Mouse (Mus musculus) yolk sac, embryonic 10.5 days (tissue): ENCODE data around the gene Slc31a1.

Experiments
- DNase-seq: peaks from one replicate; pipeline ENCODE4 v3.0.0-alpha.2; 2017; ENCODE audit warnings: low spot score

The Slc31a1 gene

DNA sequence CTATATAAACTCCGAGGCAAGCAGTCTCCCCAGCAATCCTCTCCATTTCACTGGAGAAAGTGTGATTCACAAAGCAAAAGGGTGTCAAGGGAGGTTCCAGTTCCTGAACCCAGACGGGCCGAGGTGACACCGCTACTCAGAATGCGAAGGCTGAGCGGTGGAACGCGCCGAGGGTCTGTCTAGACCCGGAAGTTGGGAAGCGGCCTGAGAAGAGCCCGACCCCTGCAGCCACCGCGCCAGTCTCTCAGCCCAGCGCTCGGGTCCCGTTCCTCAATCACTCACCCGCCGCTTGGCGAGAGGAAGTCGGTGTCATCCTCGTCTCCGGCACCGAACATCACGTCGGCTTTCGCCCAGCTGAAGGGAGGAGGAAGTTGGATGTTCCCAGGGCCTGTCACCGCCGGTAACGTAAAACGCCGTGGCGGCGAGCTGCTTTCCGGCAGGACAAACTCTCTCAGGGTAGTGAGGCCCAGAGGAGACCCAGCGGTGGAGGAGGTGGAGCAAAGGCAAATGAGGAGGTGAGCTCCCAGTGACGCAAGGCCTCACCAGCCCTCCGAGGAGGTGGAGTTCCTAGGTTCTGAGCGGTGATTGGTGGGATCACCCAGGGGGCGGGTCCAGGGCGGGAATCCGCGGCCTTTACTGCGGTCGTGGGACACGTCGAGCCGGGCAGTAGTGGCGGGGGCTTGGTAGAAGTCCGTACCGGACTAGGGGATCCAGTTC, at the start of gene Slc31a1, which contains the start of gene Fkbp15:
Gene Slc31a1 (plus strand): TSS at position 640 of the 717 bp plus-strand sequence.
Gene Fkbp15 (minus strand): TSS at position 461 of the 717 bp plus-strand sequence.
- peak; percentile 100 for DNase-seq

DNA sequence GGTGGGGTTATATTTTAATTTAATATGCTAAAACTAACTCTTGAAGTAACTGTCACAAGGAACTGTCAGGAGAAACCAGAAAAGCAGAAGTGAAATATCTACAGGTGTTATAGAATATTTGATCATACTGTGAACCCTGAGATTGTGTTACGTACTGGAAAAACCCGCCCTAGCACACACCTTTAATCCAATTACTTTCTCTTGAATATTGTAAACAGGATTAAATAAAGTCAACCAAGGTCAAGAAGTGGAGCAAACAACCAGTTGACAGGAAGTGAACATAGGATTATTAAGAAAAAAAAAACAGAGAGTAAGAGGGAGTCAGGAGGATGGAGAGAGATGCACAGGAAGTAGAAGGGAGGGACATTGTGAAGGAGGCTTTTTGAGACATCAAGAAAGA, 47.7 kb upstream of the Slc31a1 start:
- no peak for DNase-seq

DNA sequence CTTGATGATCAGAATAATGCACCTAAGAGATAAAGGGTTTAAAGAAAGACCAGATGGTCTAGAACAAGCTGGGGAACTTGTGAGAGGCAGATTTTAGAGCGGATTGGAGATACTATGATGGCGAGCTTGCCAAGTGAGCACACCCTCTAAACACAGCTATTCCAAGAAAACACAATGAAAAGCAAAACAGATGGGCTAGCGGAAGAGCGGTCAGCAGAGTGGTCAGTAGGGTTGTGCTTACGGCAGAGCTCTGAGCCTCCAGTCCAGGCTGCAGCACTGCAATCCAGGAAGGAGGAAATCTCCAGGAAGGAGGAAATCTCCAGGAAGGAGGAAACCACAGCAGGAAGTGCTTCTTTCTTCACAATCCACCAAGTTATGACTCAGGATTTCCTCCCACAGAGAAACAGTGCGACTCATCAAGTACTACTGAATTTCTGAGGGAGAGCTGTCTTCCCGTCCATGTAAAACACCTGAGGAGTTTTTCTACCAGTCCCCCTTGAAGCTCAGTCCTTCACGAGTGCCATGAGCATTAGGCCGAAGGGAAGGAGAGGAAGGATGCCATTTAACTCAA, 46.8 kb upstream of the Slc31a1 start:
- DNase-seq: no peak

DNA sequence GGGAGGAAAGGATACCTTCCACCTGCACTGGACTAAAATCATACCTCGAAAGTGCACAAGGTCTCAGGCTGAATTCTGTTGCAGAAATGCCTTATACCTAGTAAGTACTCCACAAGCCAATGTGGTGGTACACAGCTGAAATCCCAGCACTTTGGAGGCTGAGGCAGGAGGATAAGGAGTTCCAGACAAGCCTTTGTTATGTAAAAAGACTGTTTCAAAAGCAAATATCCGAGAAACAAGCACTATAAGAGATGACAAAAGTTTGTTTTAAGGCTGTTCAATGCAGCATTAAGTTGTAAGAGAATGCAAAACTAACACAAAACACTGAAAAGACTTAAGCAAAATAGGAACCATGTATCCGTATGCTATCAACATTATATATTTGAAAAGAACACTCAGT, 46.0 kb upstream of the Slc31a1 start:
- no peak for DNase-seq

DNA sequence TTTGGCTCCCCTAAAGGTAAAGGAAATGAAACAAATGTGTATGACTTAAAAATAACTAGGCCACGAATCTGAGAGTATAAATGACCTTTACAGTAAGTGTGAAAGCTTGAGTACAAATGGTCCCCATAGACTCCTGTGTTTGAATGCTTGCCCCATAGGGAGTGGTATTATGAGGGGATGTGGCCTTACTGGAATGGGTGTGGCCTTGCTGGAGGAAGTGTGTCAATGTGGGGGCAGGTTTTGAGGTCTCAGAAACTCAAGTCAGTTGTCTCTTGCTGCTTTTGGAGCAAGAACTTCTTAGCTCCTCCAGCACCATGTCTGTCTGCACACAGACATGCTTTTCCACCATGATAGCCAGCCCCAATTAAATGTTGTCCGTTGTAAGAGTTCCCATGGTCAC, 44.1 kb upstream of the Slc31a1 start:
- DNase-seq: no peak

DNA sequence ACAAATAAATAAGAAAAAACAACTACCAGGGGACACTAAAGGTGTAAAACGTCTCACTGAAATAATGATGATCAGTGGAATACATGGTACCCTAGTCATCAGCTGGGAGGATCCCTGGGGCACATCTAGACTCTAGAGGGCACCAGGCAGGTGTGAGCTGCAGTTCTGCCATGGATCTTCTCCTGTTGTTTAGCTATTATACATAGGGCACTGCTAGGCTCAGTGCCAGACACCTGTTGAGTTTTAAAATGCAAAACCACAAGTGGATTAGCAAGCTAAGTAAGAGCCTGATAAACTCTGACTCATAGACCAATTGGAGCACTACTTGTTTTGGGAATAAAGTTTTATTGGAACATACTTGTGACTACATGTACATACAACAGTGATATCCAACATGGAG, 42.2 kb upstream of the Slc31a1 start:
- no peak for DNase-seq

DNA sequence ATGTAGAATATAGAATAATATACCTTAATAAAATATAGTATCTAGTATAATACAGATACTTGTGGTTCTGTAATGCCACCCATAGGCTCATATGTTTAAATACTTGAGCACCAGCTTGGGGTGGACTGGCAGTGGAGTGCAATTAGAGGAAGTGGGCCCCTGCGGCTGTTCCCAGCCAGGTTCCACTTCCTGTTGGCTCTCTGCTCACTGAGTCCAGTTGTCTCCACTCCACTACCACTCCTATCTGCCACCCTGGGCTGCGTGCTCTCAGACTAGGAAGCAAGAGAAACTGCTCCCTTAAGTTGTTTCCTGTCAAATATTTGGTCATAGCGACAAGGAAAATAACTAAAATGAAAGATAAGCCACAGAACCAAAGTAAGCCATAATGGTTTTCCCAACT, 37.8 kb upstream of the Slc31a1 start:
- DNase-seq: no peak

DNA sequence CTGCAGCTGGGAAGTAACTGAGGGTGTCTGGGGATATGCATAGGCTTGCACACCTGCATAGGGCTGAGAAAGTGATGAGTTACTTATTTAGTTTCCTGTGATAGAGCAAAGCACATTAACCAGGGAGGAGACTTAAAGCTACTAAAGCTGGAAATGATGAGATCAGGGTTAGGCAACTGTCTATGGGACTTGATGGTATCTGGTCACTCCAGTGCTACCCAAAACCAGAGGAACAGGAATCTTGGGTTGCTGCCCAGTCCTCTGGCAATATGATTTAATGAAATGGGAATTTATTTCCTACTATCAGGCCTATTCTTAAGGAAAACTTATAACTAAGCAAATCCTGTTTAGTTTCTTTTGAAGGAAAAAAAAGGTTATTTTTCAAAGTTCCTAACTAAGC, 34.4 kb upstream of the Slc31a1 start:
- no peak for DNase-seq

DNA sequence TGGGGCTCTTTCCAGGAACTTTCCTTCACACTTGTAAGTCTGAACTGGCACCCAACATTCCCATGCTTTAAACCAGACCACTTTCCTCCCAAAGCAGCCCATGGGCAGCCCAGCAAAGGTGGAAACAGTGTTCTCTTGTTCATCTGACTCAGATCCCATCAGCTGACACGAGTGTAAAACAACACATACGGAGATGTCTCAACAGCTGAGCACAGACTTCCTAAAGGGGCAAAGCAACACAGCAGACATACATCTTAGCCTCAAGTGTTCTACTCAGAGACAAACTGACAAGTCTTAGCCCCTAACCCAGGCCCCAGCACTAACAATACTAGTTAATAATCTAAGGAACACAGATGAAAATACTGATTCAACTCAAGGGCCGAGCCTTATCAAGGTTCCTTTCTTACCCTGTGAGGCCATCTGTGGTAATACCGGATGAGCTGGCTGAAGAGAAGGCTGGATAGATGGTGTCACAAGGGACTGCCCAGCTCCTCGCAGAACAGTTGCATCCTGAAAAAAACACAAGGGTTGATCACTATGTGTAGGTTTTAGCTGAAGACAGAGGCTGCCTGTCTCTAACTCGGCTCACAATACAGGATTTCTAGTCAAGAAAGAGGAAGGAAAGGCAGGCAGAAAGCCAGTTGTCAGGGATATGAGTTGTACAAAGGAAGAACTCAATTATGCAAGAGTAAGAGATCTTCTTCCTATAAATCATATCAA, 31.4 kb upstream of the Slc31a1 start:
- peak; percentile 19 for DNase-seq

DNA sequence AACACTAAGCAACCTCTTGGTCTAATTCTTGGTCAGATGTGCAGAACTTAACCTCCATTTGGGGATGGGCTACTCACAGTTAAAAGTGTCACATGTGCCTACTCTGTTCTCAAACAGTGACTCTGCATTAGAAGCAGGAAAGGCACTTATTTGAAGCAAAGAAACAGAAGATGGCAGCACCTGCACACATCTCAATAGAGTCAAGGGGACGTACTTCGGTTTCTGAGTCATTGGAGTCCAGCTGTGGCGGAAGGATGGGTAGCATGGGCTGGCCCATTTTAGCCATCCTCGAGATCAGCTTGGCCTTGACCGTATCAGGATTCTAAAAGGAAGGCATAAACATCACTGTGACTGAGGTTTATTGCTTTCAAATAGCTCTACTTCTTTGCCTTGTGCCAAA, 28.6 kb upstream of the Slc31a1 start:
- DNase-seq: no peak

DNA sequence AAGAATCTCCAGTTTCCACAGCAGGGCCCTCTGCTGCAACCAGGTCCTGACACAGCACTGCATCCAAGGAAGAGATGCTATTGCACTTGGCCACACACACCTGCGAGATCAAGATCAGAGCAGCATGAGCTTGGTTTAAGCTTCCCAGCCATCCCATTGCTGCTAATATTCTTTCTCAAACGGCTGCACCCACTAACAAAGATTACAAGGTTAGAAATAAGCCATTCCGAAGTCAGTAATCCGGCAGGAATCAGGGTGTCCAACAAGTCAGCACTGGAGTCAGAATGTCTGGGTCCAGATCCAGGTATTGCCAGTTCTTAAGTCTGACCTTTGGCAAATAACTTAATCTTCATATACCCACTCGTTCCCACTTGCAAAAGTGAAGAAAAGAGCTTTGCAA, 22.0 kb upstream of the Slc31a1 start:
- DNase-seq: no peak

DNA sequence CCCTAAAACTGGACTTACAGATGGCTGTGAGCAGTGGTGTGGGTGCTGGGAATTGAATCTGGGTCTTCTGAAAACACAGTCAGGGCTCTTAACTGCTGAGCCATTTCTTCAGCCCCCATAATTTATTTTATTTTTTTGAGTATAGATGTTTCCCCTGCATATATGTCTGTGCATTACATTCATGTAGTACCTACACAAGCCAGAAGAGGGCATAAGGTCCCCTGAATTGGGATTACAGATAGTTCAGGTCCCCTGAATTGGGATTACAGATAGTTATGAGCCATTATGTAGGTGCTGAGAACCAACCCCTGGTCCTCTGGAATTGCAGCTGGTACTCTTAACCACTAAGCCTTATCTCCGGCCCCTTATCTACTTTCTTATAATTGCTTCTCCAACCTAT, 16.5 kb upstream of the Slc31a1 start:
- DNase-seq: no peak

DNA sequence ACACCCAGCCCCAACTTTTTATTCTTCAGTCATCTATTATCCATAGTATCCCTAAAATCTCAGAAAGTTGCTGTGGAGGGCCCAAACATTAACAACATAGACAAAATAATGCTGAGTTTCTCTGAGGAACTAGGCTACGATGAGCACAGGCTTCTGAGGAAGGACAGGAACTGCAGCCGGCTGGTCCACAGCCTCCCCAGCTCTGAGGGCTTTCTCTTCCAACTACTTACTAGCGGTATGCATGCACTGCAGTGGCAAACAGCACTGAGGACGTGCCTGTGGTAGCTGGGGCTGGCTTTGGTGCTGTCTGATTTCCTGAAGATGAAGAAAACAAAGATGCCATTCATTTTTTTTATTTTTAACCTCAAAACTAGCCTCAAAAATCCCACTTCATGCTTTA, 14.7 kb upstream of the Slc31a1 start:
- no peak for DNase-seq

DNA sequence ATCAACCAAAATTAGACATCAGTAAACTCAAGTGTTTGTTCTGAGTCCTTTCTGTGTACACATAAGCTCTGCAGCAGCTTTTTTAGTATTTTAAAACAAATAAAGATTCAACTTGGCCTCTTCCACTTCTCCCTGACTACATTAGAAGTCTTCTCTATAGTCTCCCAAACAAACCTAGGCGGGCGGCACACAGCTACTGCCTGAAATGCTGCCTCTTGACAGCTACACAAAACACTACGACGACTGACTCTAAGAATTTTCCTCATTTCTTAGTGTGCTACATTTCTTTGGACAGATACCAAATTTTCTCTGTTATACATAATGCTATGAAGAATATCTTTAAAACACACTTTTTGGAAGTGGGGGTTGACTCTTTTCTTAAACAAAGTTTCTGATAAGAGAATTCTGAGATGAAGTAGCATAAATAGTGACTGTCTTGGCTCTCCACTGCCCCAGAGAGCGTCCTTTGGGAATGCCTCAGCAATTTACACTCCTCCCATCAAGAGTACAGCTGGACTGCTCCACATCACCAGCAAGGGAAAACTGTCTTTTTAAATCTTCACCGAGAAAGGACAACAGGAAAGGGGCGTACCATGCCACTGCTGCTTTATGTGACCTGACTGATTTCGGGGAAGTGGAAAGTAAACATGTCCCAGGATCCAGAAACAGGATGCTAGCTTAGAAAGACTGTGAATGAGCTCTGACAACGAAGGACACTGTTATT, 12.8 kb upstream of the Slc31a1 start:
- DNase-seq: no peak

DNA sequence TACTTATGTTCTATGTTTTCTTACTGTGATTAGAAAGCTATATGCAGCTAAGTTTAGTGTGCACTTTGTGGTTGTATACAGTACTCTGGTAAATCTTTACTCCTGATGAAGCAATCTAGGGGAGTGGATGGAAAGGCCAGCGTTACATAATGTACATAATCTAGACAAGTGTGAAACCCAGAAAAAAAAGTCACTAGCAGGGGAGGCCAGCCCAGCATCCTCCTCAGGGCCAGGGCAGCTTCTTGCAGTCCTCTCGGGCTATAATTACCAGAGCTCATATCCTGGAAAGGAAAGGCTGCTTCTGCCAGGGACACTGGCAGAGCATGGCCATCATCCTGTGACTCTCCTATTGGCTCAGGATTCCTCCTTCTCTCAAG, 12.2 kb upstream of the Slc31a1 start:
- DNase-seq: no peak

DNA sequence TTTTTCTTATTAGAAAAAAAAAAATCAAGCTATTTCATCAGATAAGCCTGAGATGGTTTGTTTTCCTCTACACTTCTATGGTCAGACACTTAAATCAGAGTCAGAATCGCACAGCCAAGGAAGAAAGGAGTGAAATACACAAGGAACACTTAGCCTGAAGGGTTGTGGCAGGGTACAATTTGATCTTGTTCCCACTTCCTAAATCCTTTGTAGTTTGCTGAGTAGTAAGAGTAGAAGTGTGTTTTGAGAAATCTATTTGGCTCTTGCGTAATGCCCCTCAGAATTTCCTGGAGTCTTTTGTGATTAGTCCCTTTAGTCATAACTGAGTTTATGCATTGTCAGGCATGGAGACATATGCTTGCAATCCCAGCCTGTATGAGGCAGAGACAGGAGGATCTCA, 11.2 kb upstream of the Slc31a1 start:
- no peak for DNase-seq

DNA sequence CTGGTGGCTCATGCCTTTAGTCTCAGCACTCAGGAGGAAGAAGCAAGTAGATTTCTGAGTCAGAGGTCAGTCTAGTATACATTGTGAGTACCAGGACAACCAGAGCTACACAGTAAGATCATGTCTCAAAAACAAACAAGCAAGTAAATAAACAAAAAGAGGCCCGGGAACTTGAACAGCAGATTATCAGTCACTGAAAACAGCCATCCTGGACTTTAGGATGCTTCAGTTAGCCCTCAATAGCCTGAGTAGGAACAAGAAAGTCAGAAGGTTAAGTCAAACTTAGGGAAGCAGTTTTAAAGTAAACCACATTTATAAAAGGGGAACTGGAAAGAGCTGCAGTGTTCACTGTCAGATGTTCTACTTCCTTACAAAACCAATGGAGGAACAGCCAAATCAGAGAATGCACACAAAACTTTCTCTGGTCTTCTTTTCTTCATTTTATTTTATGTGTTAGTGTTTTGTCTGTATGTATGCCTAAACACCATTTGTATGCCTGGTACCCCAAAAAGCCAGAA, 2.8 kb upstream of the Slc31a1 start:
- DNase-seq: no peak

DNA sequence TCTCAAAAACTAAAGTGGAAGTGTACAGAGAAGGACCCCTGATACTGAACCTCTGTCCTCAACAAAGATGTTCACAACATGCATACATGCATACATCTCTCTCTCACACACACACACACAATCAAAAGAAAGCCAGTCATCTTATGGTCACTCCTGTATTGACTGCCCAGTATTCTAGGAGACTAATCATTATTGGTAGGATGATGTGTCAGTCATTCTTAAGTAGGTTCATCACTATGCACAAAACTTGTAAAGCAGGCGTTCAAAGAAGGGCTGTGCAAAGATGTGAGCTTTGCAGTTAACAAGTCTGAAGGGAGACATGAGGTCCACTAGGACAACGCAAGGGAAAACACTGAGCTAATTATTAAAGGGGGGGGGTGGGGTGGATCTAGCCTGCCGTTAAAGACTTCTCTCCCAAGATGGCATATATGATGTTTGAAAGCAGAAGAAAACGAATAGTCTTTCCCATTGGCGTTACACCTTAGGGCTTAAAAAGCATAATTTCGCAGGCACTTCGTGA, 1.2 kb upstream of the Slc31a1 start:
- peak; percentile 73 for DNase-seq

DNA sequence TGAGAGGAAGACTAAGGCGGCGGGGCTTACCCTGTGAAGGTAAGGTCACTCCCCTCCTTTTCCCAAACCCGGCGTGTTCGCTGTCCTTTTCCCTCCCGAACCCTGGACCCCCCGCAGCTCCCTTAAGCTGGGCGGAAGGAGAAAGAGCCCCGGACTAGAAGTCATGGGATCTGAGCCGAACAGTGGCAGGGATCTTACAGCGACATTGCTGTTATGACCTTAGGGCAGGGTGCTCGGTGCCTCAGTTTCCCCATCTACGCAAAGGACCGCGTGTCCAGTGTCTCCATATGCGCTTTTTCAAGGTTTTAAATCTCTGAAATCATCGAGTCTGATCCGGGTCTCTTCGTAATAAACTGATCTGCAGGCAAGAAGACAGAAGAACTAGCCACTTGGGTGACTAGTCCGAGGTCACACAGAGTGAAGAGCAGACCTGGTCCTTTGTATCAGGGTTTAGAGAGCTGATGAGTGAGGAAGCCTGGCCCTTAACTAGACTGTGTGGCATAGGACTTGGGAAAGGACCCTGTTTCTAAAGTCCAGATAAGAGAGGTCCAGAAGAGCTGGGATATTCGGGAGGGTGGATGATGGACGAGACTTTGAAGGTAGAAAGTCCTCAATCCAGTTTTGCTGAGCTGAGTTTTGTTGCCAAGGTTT, 403 bp downstream of the Slc31a1 start:
- DNase-seq: no peak

DNA sequence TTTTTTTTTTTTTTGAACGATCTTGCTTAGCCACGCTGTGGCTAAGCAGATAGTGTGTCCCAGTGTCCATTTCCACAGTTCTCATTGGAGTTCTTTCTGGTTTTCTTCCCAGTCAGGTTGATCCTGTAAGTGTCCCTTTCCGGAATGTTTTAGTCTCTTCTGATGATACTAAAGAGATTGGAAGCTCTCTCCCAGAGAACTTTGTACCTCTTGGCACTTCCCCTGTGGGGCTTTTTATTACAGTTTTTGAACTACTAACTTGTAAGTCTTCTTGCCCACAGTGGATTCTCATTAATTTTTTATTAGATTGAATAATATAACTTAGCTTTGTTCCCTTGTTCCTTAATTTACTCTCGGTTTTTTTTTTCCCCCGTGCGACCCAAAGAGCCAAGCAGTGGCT, 1.0 kb downstream of the Slc31a1 start:
- DNase-seq: no peak

DNA sequence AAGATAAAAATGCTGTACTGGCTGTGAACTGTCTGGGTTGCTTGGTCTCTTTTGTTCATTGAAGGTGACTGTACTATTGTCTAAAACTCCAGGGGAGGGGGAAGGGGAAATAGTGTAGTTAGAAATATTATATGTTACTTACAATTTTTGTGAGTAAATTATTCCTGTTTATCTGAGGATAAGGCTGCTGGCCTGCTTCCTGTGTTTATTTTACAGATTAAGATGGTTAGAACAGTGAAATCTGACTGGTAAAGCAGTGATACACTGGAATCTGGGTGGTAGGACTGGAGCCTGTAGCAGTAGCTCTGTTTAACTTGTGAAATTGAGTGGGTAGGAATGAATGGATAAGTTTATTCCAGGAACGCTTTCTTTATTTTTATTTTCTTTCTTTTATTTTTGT, 1.5 kb downstream of the Slc31a1 start:
- no peak for DNase-seq

DNA sequence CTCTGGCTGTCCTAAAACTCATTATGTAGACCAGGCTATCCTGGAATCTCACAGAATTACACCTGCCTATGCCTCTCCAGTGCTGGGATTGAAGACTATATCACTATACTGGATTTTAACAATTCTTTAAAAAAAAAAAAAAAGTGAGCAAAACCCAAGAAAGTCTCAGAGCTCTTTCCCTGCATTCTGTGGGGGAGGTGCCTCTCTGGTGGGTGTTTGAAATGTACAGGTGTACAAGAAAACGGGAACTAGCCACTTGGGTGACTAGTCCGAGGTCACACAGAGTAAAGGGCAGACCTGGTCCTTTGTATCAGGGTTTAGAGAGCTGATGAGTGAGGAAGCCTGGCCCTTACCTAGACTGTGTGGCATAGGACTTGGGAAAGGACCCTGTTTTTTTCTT, 1.9 kb downstream of the Slc31a1 start:
- DNase-seq: no peak
